In the genomic region with DNA sequence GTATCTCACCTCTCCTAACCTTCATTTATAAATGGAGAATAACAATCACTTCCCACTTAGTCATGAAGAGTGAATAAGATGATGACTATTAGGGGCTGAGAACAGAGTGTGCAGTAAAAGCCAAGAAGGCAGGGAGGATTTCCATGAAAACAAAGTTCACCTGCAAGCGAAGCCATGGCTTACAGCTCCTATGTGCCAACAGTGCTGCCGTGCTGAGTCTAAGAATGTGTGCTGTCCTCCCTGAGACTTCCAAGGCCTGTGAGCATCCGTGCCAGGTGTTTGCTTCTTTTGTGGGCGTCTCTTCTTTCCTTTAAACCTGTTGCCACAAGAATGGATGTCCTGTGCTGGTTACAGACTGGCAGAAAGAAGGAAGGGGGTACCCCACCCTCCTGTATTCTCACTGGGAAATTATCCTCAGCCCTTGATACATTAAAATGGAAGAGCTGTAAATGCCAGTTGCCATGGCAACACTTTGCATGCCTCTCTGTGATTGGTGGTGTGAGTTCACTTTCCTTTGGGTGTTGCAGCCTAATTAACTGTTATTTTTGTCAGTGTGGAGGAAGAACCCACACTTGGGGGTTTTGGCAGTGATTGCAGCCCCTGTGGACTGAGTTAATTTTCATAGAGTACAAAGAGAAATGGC, we compare ENCODE assay signal across 9 mouse cellular contexts.
DNase-seq lines count a peak whose midpoint lies in the region; ATAC-seq and TF ChIP-seq lines count a peak whose summit lies in the region.
"Had no signal": no experiment of that assay in that cellular context is flagged by ENCODE, and none has a peak within 500 bp of the region (broad histone marks: within the 10 kb centered on the region; RNA-seq: fewer than 3 reads in every experiment).

No protein-coding gene starts in this region.

- WGBS in forebrain, postnatal 0 days: 14% methylated on average over 4 of the region's 4 CpGs
- WGBS in neural tube, embryonic 12.5 days: 49% methylated on average over 4 of the region's 4 CpGs
- 69% methylated on average over 4 of the region's 4 CpGs for WGBS in intestine, postnatal 0 days

- no peak for TF ChIP-seq CTCF in forebrain, postnatal 0 days (IDR thresholded peaks at IDR 0.05; ENCODE audit: low read depth)
- TF ChIP-seq CTCF in intestine, postnatal 0 days (IDR thresholded peaks at IDR 0.05; ENCODE audit: low read depth): no peak

- peak; percentile 95 for ATAC-seq in forebrain, postnatal 0 days
- peak; percentile 72 for ATAC-seq in neural tube, embryonic 12.5 days (ENCODE audit: low FRiP score, low read depth)
- ATAC-seq in cerebellum, adult (ENCODE audit: insufficient number of reproducible peaks, low FRiP score, low TSS enrichment): no peak
- no peak for ATAC-seq in intestine, postnatal 0 days

- DNase-seq in embryo, embryonic 10 days (ENCODE audit: low spot score): peak; percentile 39
- DNase-seq in embryo, embryonic 9.5 days (ENCODE audit: extremely low spot score): no peak
- DNase-seq in forebrain, postnatal 0 days: peak; percentile 90
- peak; percentile 42 to 49 for DNase-seq in layer of hippocampus, postnatal 36 days
- no peak for DNase-seq in thymus, postnatal 0 days (ENCODE audit: low spot score)
- DNase-seq: lung, postnatal 36 days had no signal

- H3K9ac ChIP-seq in forebrain, postnatal 0 days: no peak overlapping the region
- H3K9ac ChIP-seq in neural tube, embryonic 12.5 days: no peak overlapping the region
- no peak overlapping the region for H3K9ac ChIP-seq in intestine, postnatal 0 days (ENCODE audit: low read depth, low read length)

- H3K9me3 ChIP-seq in forebrain, postnatal 0 days (ENCODE audit: low read length): no peaks in the 10 kb centered on the region
- H3K9me3 ChIP-seq in neural tube, embryonic 12.5 days: no peaks in the 10 kb centered on the region
- no peaks in the 10 kb centered on the region for H3K9me3 ChIP-seq in intestine, postnatal 0 days (ENCODE audit: control insufficient read depth)

- no peaks in the 10 kb centered on the region for H3K27me3 ChIP-seq in forebrain, postnatal 0 days (ENCODE audit: insufficient read depth, low read length)
- H3K27me3 ChIP-seq in neural tube, embryonic 12.5 days (replicated peaks): no peaks in the 10 kb centered on the region
- no peaks in the 10 kb centered on the region for H3K27me3 ChIP-seq in intestine, postnatal 0 days (replicated peaks; ENCODE audit: control insufficient read depth, insufficient read depth, low read length)

- H3K36me3 ChIP-seq in forebrain, postnatal 0 days (ENCODE audit: insufficient read depth): no peaks in the 10 kb centered on the region
- no peaks in the 10 kb centered on the region for H3K36me3 ChIP-seq in neural tube, embryonic 12.5 days
- no peaks in the 10 kb centered on the region for H3K36me3 ChIP-seq in intestine, postnatal 0 days (ENCODE audit: control insufficient read depth, insufficient read depth)

- H3K27ac ChIP-seq in forebrain, postnatal 0 days (ENCODE audit: low read depth, low read length): peak overlapping the region; percentile 66
- no peak overlapping the region for H3K27ac ChIP-seq in neural tube, embryonic 12.5 days
- no peak overlapping the region for H3K27ac ChIP-seq in intestine, postnatal 0 days (ENCODE audit: low read depth, low read length)

- peak overlapping the region; percentile 31 for H3K4me2 ChIP-seq in forebrain, postnatal 0 days (ENCODE audit: low read depth)
- H3K4me2 ChIP-seq in neural tube, embryonic 12.5 days (replicated peaks): no peak overlapping the region
- no peak overlapping the region for H3K4me2 ChIP-seq in intestine, postnatal 0 days (replicated peaks; ENCODE audit: low read depth)

- no peak overlapping the region for H3K4me3 ChIP-seq in forebrain, postnatal 0 days (ENCODE audit: low read depth, low read length)
- no peak overlapping the region for H3K4me3 ChIP-seq in neural tube, embryonic 12.5 days
- no peak overlapping the region for H3K4me3 ChIP-seq in intestine, postnatal 0 days (ENCODE audit: low read depth, low read length)

- peaks cover 11% of the 10 kb centered on the region for H3K4me1 ChIP-seq in forebrain, postnatal 0 days (ENCODE audit: insufficient read depth)
- peaks cover 7% of the 10 kb centered on the region; the same call in 1 of the 2 replicates for H3K4me1 ChIP-seq in neural tube, embryonic 12.5 days
- H3K4me1 ChIP-seq in intestine, postnatal 0 days (replicated peaks; ENCODE audit: control insufficient read depth, insufficient read depth, low read length): no peaks in the 10 kb centered on the region

Comparison
In these comparisons a context has a peak if more than half of its experiments do, and no peak if none do; other contexts are left out.
1. DNase-seq: peak in embryo, embryonic 10 days (single experiment), forebrain, postnatal 0 days (single experiment) and layer of hippocampus, postnatal 36 days (2 of 2); none in embryo, embryonic 9.5 days (single experiment) and thymus, postnatal 0 days (single experiment).
2. ATAC-seq: peak in forebrain, postnatal 0 days (single experiment) and neural tube, embryonic 12.5 days (single experiment); none in cerebellum, adult (single experiment) and intestine, postnatal 0 days (single experiment).